Mouse (Mus musculus): Measurements from ENCODE around the gene Rapgef3.

The Rapgef3 gene

GRCm38 (mm10) chr15:97746278-97746677, 21.5 kb downstream of the Rapgef3 start:
- no peak for DNase-seq (ENCODE audit: low read depth, low spot score)

- no peak for DNase-seq (ENCODE audit: low read depth, low spot score)
These were observed 22.4 kb downstream of the Rapgef3 start for GRCm38 (mm10) chr15:97745331-97745730.

GRCm38 (mm10) chr15:97744930-97745329, 22.8 kb downstream of the Rapgef3 start:
- no peak for DNase-seq (ENCODE audit: low read depth, low spot score)

GRCm38 (mm10) chr15:97743961-97744525, 23.7 kb downstream of the Rapgef3 start:
- no peak for DNase-seq (ENCODE audit: low read depth, low spot score)

GRCm38 (mm10) chr15:97743210-97743609, 24.6 kb downstream of the Rapgef3 start:
- no peak for DNase-seq (ENCODE audit: low read depth, low spot score)

- DNase-seq (ENCODE audit: low read depth, low spot score) = no peak
These were observed 25.2 kb downstream of the Rapgef3 start for GRCm38 (mm10) chr15:97742600-97742999.

- DNase-seq (ENCODE audit: low read depth, low spot score) = no peak
These were observed 25.7 kb downstream of the Rapgef3 start for GRCm38 (mm10) chr15:97742074-97742473.

- DNase-seq (ENCODE audit: low read depth, low spot score) = no peak
These were observed 26.1 kb downstream of the Rapgef3 start for GRCm38 (mm10) chr15:97741662-97742061.

- DNase-seq (ENCODE audit: low read depth, low spot score) = no peak
These were observed 27.5 kb downstream of the Rapgef3 start for GRCm38 (mm10) chr15:97740283-97740732.

GRCm38 (mm10) chr15:97738923-97739322, 28.8 kb downstream of the Rapgef3 start:
- no peak for DNase-seq (ENCODE audit: low read depth, low spot score)

- no peak for DNase-seq (ENCODE audit: low read depth, low spot score)
These were observed 35.8 kb downstream of the Rapgef3 start for GRCm38 (mm10) chr15:97731988-97732387.

- no peak for DNase-seq (ENCODE audit: low read depth, low spot score)
These were observed 36.7 kb downstream of the Rapgef3 start, which contains the start of gene Endou for GRCm38 (mm10) chr15:97731111-97731510. Gene Endou, minus strand, starts transcription at chr15:97731339.

- no peak for DNase-seq (ENCODE audit: low read depth, low spot score)
These were observed 37.4 kb downstream of the Rapgef3 start for GRCm38 (mm10) chr15:97730365-97730764.

- no peak for DNase-seq (ENCODE audit: low read depth, low spot score)
These were observed 39.0 kb downstream of the Rapgef3 start for GRCm38 (mm10) chr15:97728804-97729203.

- DNase-seq (ENCODE audit: low read depth, low spot score) = no peak
These were observed 39.4 kb downstream of the Rapgef3 start for GRCm38 (mm10) chr15:97728394-97728793.

GRCm38 (mm10) chr15:97727520-97727919, 40.3 kb downstream of the Rapgef3 start:
- no peak for DNase-seq (ENCODE audit: low read depth, low spot score)

- no peak for DNase-seq (ENCODE audit: low read depth, low spot score)
These were observed 40.7 kb downstream of the Rapgef3 start for GRCm38 (mm10) chr15:97727048-97727447.

- no peak for DNase-seq (ENCODE audit: low read depth, low spot score)
These were observed 41.5 kb downstream of the Rapgef3 start for GRCm38 (mm10) chr15:97726310-97726709.

GRCm38 (mm10) chr15:97725198-97725785, 42.5 kb downstream of the Rapgef3 start:
- DNase-seq (ENCODE audit: low read depth, low spot score) = no peak

- DNase-seq (ENCODE audit: low read depth, low spot score) = no peak
These were observed 43.2 kb downstream of the Rapgef3 start for GRCm38 (mm10) chr15:97724346-97725197.

- no peak for DNase-seq (ENCODE audit: low read depth, low spot score)
These were observed 44.0 kb downstream of the Rapgef3 start for GRCm38 (mm10) chr15:97723536-97724345.
